Mouse (Mus musculus) MEL (cell line): Measurements from ENCODE around the gene Lsamp.

Experiments
- CTCF ChIP-seq, 3 experiments: IDR thresholded peaks in 2 of 3; conservative IDR thresholded peaks in 1 of 3; 2 replicates each; pipeline ENCODE4 v1.5.1; 2011 to 2012; ENCODE audit warnings: low read length in 3 of 3, low read depth in 2 of 3, mild to moderate bottlenecking in 2 of 3, improper control_type of control experiment in 1 of 3, inconsistent platforms in 1 of 3, mixed read lengths in 1 of 3, moderate library complexity in 1 of 3; ENCODE audit not compliant: control insufficient read depth in 1 of 3, insufficient read depth in 1 of 3, poor library complexity in 1 of 3, severe bottlenecking in 1 of 3
- E2F4 ChIP-seq: IDR thresholded peaks from 2 replicates; pipeline ENCODE4 v1.6.1; 2011; ENCODE audit warnings: low read depth, low read length, improper control_type of control experiment, borderline replicate concordance
- KAT2A ChIP-seq: conservative IDR thresholded peaks from 2 replicates; pipeline ENCODE4 v1.6.1; 2012; ENCODE audit warnings: low read depth, low read length, improper control_type of control experiment, inconsistent platforms
- MAX ChIP-seq: IDR thresholded peaks from 2 replicates; pipeline ENCODE4 v1.6.1; 2011; ENCODE audit warnings: low read length, improper control_type of control experiment
- POLR2A ChIP-seq, 2 experiments: IDR thresholded peaks; 2 replicates each; pipeline ENCODE4 v1.6.1; 2011 to 2012; ENCODE audit warnings: low read length in 2 of 2, mild to moderate bottlenecking in 2 of 2, control low read depth in 1 of 2, improper control_type of control experiment in 1 of 2, low read depth in 1 of 2, moderate library complexity in 1 of 2; ENCODE audit not compliant: control insufficient read depth in 1 of 2, insufficient read depth in 1 of 2, poor library complexity in 1 of 2

GRCm38 (mm10) chr16:41871917-41872593, 1887.9 kb downstream of the Lsamp start:
- TF ChIP-seq MAX (no peak), KAT2A (no peak), POLR2A (IDR thresholded peaks at IDR 0.05; ENCODE audit: control insufficient read depth in 1 of 2, insufficient read depth in 1 of 2, low read depth in 1 of 2, low read length in 2 of 2, poor library complexity in 1 of 2) (no peak), E2F4 (no peak), CTCF (IDR thresholded peaks at IDR 0.05 in 2 of 3, conservative IDR thresholded peaks at IDR 0.05 in 1 of 3; ENCODE audit: control insufficient read depth in 1 of 3, insufficient read depth in 1 of 3, low read depth in 2 of 3, low read length in 3 of 3, poor library complexity in 1 of 3, severe bottlenecking in 1 of 3) (no peak)
